Mouse (Mus musculus): ENCODE measurements around the gene Dhrs2.

DNA sequence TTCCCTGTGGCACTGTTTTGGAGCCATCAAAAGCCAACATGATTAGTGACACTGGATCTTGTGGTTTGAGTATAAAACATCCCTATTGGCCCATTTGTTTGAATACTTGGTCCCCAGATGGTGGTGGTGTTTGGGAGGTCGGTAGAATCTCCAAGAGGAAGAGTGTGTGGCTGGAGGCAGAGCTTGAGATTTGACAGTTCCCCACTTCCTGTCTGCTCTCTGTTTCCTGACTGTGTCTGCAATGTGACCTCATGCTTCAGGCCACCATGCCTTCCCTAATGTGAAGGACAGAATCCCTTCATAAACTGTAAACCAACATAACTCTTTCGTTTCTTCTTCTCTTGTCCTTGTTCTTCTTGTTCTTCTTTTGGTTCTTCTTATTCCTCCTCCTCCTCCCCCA lies 24.7 kb upstream of the Dhrs2 start:
- TF ChIP-seq EP300 (IDR thresholded peaks at IDR 0.05; ENCODE audit: insufficient read depth, low read depth, low read length) (no peak), POLR2A (IDR thresholded peaks at IDR 0.05; ENCODE audit: insufficient read depth, low read depth, low read length) (no peak)
